Mouse (Mus musculus) small intestine, adult 2 months (tissue): Measurements from ENCODE around the gene Disp1. TPM values are rescaled to one million over a fixed set of nuclear protein-coding genes. Genes with fewer than 3 reads are reported as not detected.

Source experiments
- H3K27ac ChIP-seq: fragments of 200-500 bp; 2 replicates; pipeline ENCODE4 v1.5.1; 2012; ENCODE audit warnings: low read depth, low read length, control low read depth, inconsistent platforms; ENCODE audit not compliant: insufficient read depth
- H3K27me3 ChIP-seq: fragments of 200-500 bp; 2 replicates; pipeline ENCODE4 v1.6.1; 2012; ENCODE audit warnings: mild to moderate bottlenecking, moderate library complexity, low read length, inconsistent platforms; ENCODE audit not compliant: control insufficient read depth, insufficient read depth
- H3K36me3 ChIP-seq: fragments of 200-500 bp; 2 replicates; pipeline ENCODE4 v1.6.1; 2012; ENCODE audit warnings: mild to moderate bottlenecking, low read length, control low read depth, inconsistent platforms; ENCODE audit not compliant: control insufficient read depth, insufficient read depth
- H3K4me1 ChIP-seq: fragments of 200-500 bp; 2 replicates; pipeline ENCODE4 v1.6.1; 2012; ENCODE audit warnings: low read length, inconsistent platforms, mixed read lengths; ENCODE audit not compliant: control insufficient read depth, insufficient read depth, insufficient read length
- H3K4me3 ChIP-seq: fragments of 200-500 bp; 2 replicates; pipeline ENCODE4 v1.5.1; 2012; ENCODE audit warnings: low read depth, mild to moderate bottlenecking, control low read depth, inconsistent platforms, low read length, moderate library complexity
- CTCF ChIP-seq: fragments of 200-500 bp; IDR thresholded peaks from 2 replicates; pipeline ENCODE4 v1.5.1; 2012; ENCODE audit warnings: low read depth, mild to moderate bottlenecking, control low read depth, inconsistent platforms, low read length, moderate library complexity, mixed read lengths; ENCODE audit not compliant: insufficient replicate concordance, insufficient read length; ENCODE audit errors: extremely low read depth
- POLR2A ChIP-seq: fragments of 200-500 bp; IDR thresholded peaks from 2 replicates; pipeline ENCODE4 v1.6.1; 2012; ENCODE audit warnings: low read depth, mild to moderate bottlenecking, control low read depth, inconsistent platforms, low read length, moderate library complexity
- WGBS: fragments of 180-500 bp; shearing (Covaris S2); methylation state at CpG from one replicate; pipeline ENCODE4 v1.1.7; 2018; 5-methylcytosine and 5-hydroxymethylcytosine counted together
- polyA plus RNA-seq: library from polyadenylated mRNA; depleted of rRNA; stranded (reverse); fragments of >200 nt; gene quantifications from 2 replicates; pipeline ENCODE4 v1.2.3, GENCODE M21; 2012

Gene Disp1
- polyA plus RNA-seq, 1 experiment, result 6.3 TPM

- Histone ChIP-seq H3K4me1 (peaks cover 18% of the 10 kb centered on the region; the same call in 1 of the 2 replicates), H3K27ac (peak overlapping the region; percentile 60), H3K36me3 (no peaks in the 10 kb centered on the region), H3K27me3 (no peaks in the 10 kb centered on the region), H3K4me3 (no peak overlapping the region)
- 27% methylated on average over 4 of the region's 4 CpGs for WGBS
- TF ChIP-seq CTCF, result no peak
- TF ChIP-seq POLR2A, result no peak
These were observed 86.9 kb downstream of the Disp1 start for GRCm38 (mm10) chr1:183134427-183134826.

GRCm38 (mm10) chr1:183133440-183133839 lies 87.9 kb downstream of the Disp1 start:
- Histone ChIP-seq H3K27ac (peak overlapping the region; percentile 58; the same call in 1 of the 2 replicates), H3K36me3 (no peaks in the 10 kb centered on the region), H3K4me1 (peaks cover 18% of the 10 kb centered on the region; the same call in 1 of the 2 replicates), H3K27me3 (no peaks in the 10 kb centered on the region), H3K4me3 (no peak overlapping the region)
- TF ChIP-seq CTCF, result no peak
- TF ChIP-seq POLR2A, result no peak
- 76% methylated on average over 3 of the region's 3 CpGs for WGBS

- no peaks in the 10 kb centered on the region for H3K27me3 ChIP-seq
- 80% methylated on average over 4 of the region's 4 CpGs for WGBS
- no peak for TF ChIP-seq CTCF
- TF ChIP-seq POLR2A, result no peak
- no peak overlapping the region for H3K4me3 ChIP-seq
- H3K27ac ChIP-seq, result no peak overlapping the region
- no peaks in the 10 kb centered on the region for H3K36me3 ChIP-seq
- H3K4me1 ChIP-seq, result peaks cover 3% of the 10 kb centered on the region; the same call in 1 of the 2 replicates
These were observed 94.1 kb downstream of the Disp1 start for GRCm38 (mm10) chr1:183127246-183127645.

- no peak for TF ChIP-seq POLR2A
- no peak for TF ChIP-seq CTCF
- H3K27me3 ChIP-seq, result no peaks in the 10 kb centered on the region
- WGBS, result 61% methylated on average over 3 of the region's 3 CpGs
These were observed 97.6 kb downstream of the Disp1 start for GRCm38 (mm10) chr1:183123725-183124124.

GRCm38 (mm10) chr1:183120341-183120923 lies 100.9 kb downstream of the Disp1 start:
- no peaks in the 10 kb centered on the region for H3K27me3 ChIP-seq
- no peak for TF ChIP-seq POLR2A
- TF ChIP-seq CTCF, result no peak
- 91% methylated on average over 12 of the region's 12 CpGs for WGBS
- no peak overlapping the region for H3K27ac ChIP-seq
- H3K4me1 ChIP-seq, result peaks cover 3% of the 10 kb centered on the region; the same call in 1 of the 2 replicates
- H3K36me3 ChIP-seq, result no peaks in the 10 kb centered on the region
- H3K4me3 ChIP-seq, result no peak overlapping the region

More at GRCm38 (mm10) chr1:183123725-183124124, 97.6 kb downstream of the Disp1 start:
- Histone ChIP-seq H3K4me1 (peaks cover 3% of the 10 kb centered on the region; the same call in 1 of the 2 replicates), H3K4me3 (no peak overlapping the region), H3K36me3 (no peaks in the 10 kb centered on the region), H3K27ac (no peak overlapping the region)

- H3K27me3 ChIP-seq, result no peaks in the 10 kb centered on the region
- no peaks in the 10 kb centered on the region for H3K36me3 ChIP-seq
- H3K4me1 ChIP-seq, result no peaks in the 10 kb centered on the region
- WGBS, result 79% methylated on average over 21 of the region's 21 CpGs
- H3K4me3 ChIP-seq, result no peak overlapping the region
- H3K27ac ChIP-seq, result no peak overlapping the region
- TF ChIP-seq CTCF (no peak), POLR2A (no peak)
These were observed 103.2 kb downstream of the Disp1 start for GRCm38 (mm10) chr1:183117827-183118825.
